Mouse (Mus musculus) brain, embryonic 14.5 days (tissue): ENCODE data around the gene Cutal.

Experiments
- CTCF ChIP-seq: fragments of 200-500 bp; IDR thresholded peaks from 2 replicates; pipeline ENCODE4 v1.5.1; 2012; ENCODE audit warnings: inconsistent platforms, mild to moderate bottlenecking, moderate library complexity, borderline replicate concordance; ENCODE audit not compliant: insufficient read depth, insufficient read length; ENCODE audit errors: extremely low read depth
- POLR2A ChIP-seq: fragments of 200-500 bp; IDR thresholded peaks from 2 replicates; pipeline ENCODE4 v1.6.1; 2012; ENCODE audit warnings: mild to moderate bottlenecking, inconsistent platforms, borderline replicate concordance; ENCODE audit not compliant: poor library complexity, insufficient read depth, insufficient read length, severe bottlenecking; ENCODE audit errors: extremely low read depth

- no peak for TF ChIP-seq CTCF
- TF ChIP-seq POLR2A: no peak
Measured at GRCm38 (mm10) chr2:34884186-34884585, 10.0 kb downstream of the Cutal start.
